Mouse (Mus musculus) olfactory bulb, adult 2 months (tissue): ENCODE measurements around the gene Tvp23b. TPM values are rescaled to one million over a fixed set of nuclear protein-coding genes. Genes with fewer than 3 reads are reported as not detected.
A peak's percentile ranks its signal among the peaks of the same experiment; 100 is the strongest.

Experiments used
- H3K27ac ChIP-seq: fragments of 200-500 bp; 2 replicates; pipeline ENCODE4 v1.5.1; 2012; ENCODE audit warnings: low read depth, low read length; ENCODE audit not compliant: insufficient read depth
- H3K4me1 ChIP-seq: fragments of 200-500 bp; 2 replicates; pipeline ENCODE4 v1.6.1; 2012; ENCODE audit warnings: low read length; ENCODE audit not compliant: control insufficient read depth, insufficient read depth
- H3K4me3 ChIP-seq: fragments of 200-500 bp; 2 replicates; pipeline ENCODE4 v1.5.1; 2012; ENCODE audit warnings: mild to moderate bottlenecking, low read depth, low read length, moderate library complexity; ENCODE audit not compliant: insufficient read depth
- CTCF ChIP-seq: fragments of 200-500 bp; IDR thresholded peaks from 2 replicates; pipeline ENCODE4 v1.5.1; 2012; ENCODE audit warnings: low read depth, mild to moderate bottlenecking, low read length, moderate library complexity; ENCODE audit not compliant: insufficient read depth
- POLR2A ChIP-seq: fragments of 200-500 bp; IDR thresholded peaks from 2 replicates; pipeline ENCODE4 v1.6.1; 2012; ENCODE audit warnings: mild to moderate bottlenecking, low read depth, low read length, moderate library complexity; ENCODE audit not compliant: insufficient read depth
- WGBS: fragments of 180-500 bp; shearing (Covaris S2); methylation state at CpG from one replicate; pipeline ENCODE4 v1.1.7; 2018; 5-methylcytosine and 5-hydroxymethylcytosine counted together
- polyA plus RNA-seq: library from polyadenylated mRNA; stranded (reverse); fragments of >200 nt; gene quantifications from 2 replicates; pipeline ENCODE4 v1.2.4, GENCODE M21; 2012; ENCODE audit warnings: low replicate concordance; ENCODE audit not compliant: missing spikeins, insufficient read depth, insufficient read length

The Tvp23b gene
- polyA plus RNA-seq, 1 experiment = not detected

GRCm38 (mm10) chr11:62883407-62883806 lies 4.2 kb downstream of the Tvp23b start:
- WGBS = 95% methylated on average over 8 of the region's 8 CpGs
- TF ChIP-seq POLR2A (no peak), CTCF (no peak)
- no peak overlapping the region for H3K27ac ChIP-seq
- no peaks in the 10 kb centered on the region for H3K4me1 ChIP-seq
- no peak overlapping the region for H3K4me3 ChIP-seq

GRCm38 (mm10) chr11:62885323-62885722 lies 6.1 kb downstream of the Tvp23b start:
- 89% methylated on average over 5 of the region's 5 CpGs for WGBS

GRCm38 (mm10) chr11:62890796-62891195 lies 11.5 kb downstream of the Tvp23b start:
- H3K4me1 ChIP-seq = no peaks in the 10 kb centered on the region
- 83% methylated on average over 4 of the region's 4 CpGs for WGBS
- no peak overlapping the region for H3K27ac ChIP-seq
- no peak for TF ChIP-seq CTCF
- no peak for TF ChIP-seq POLR2A
- no peak overlapping the region for H3K4me3 ChIP-seq

More at GRCm38 (mm10) chr11:62885323-62885722, 6.1 kb downstream of the Tvp23b start:
- Histone ChIP-seq H3K27ac (no peak overlapping the region), H3K4me1 (no peaks in the 10 kb centered on the region), H3K4me3 (no peak overlapping the region)
- TF ChIP-seq POLR2A = no peak
- no peak for TF ChIP-seq CTCF

- 93% methylated on average over 11 of the region's 11 CpGs for WGBS
- Histone ChIP-seq H3K27ac (no peak overlapping the region), H3K4me3 (no peak overlapping the region), H3K4me1 (no peaks in the 10 kb centered on the region)
- TF ChIP-seq POLR2A (no peak), CTCF (no peak)
These were observed 12.5 kb downstream of the Tvp23b start for GRCm38 (mm10) chr11:62891763-62892162.

- Histone ChIP-seq H3K27ac (no peak overlapping the region), H3K4me1 (no peaks in the 10 kb centered on the region), H3K4me3 (no peak overlapping the region)
- TF ChIP-seq POLR2A (no peak), CTCF (no peak)
- 25% methylated on average over 12 of the region's 12 CpGs for WGBS
These were observed 22.6 kb downstream of the Tvp23b start for GRCm38 (mm10) chr11:62901699-62902323.

DNA sequence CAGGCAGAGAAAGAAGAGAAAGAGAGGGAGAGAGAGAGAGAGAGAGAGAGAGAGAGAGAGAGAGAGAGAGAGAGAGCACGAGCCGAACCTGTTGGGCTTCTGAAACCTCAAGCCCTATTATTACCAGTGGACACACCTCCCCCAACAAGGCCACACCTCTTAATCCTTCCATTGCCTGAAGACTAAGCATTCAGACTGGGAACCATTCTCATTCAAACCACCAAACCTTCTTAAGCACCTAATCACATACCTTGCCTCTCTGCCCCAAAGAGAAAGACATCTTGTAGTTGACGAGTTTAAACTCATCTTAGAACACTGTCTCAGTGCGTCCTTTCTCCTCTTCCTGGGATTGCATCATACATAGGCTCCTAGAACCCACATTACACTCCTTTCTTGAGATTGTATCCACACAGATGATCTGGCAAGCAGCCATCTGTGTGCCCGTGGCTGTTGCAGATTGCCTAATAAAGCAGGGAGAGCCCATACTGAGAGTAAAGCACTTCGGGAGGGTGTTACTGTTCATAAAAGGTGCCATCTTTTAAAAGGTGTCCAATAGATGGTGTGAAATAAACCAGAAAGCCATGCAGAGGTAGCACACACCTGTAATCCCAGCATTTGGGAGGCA lies 24.7 kb downstream of the Tvp23b start:
- WGBS = 70% methylated on average over 6 of the region's 6 CpGs
- Histone ChIP-seq H3K4me3 (no peak overlapping the region), H3K27ac (no peak overlapping the region), H3K4me1 (no peaks in the 10 kb centered on the region)
- no peak for TF ChIP-seq POLR2A
- no peak for TF ChIP-seq CTCF

DNA sequence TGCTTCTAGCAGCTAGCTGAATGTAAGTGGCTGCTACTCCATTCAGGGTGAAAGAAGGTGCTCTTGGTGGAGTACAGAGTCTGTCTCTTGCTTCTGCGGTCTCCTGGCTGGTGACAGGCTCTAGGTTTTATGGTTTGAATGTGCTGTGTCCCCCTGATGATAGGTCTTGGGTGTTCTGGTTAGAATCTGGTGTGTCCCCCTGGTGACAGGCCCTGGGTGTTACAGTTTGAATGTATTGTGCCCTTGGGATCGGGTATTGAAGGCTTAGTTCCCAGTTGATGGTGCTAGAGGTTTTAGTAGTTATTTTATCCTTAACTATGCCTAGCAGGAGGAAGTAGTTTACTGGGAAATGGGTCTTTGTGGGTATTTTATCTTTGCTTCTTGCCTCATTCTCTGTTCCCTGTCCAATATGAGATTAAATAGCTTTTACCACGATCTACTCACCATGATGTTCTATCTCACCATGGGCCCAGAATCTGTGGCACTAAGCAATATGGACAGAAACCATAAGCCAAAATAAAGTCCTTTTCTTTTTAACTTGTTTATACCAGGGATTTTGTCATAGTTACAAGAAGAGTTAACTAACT lies 30.6 kb downstream of the Tvp23b start:
- Histone ChIP-seq H3K4me1 (peaks cover 5% of the 10 kb centered on the region), H3K4me3 (no peak overlapping the region), H3K27ac (no peak overlapping the region)
- no peak for TF ChIP-seq CTCF
- no peak for TF ChIP-seq POLR2A
- WGBS = 86% methylated on average over 3 of the region's 3 CpGs

GRCm38 (mm10) chr11:62911362-62911761 lies 32.1 kb downstream of the Tvp23b start:
- TF ChIP-seq CTCF = no peak
- TF ChIP-seq POLR2A = no peak

GRCm38 (mm10) chr11:62913141-62913540 lies 33.9 kb downstream of the Tvp23b start:
- WGBS = 94% methylated on average over 2 of the region's 2 CpGs
- Histone ChIP-seq H3K4me3 (no peak overlapping the region), H3K4me1 (peaks cover 5% of the 10 kb centered on the region), H3K27ac (no peak overlapping the region)
- no peak for TF ChIP-seq CTCF
- no peak for TF ChIP-seq POLR2A

More at GRCm38 (mm10) chr11:62911362-62911761, 32.1 kb downstream of the Tvp23b start:
- Histone ChIP-seq H3K4me1 (peaks cover 5% of the 10 kb centered on the region), H3K27ac (peak overlapping the region; percentile 12; the same call in 1 of the 2 replicates), H3K4me3 (no peak overlapping the region)
- WGBS = 24% methylated on average over 8 of the region's 8 CpGs
